Mouse (Mus musculus) embryonic facial prominence, embryonic 15.5 days (tissue): Measurements from ENCODE around the gene Gm44973. TPM values are rescaled to one million over a fixed set of nuclear protein-coding genes. Genes with fewer than 3 reads are reported as not detected.

ENCODE experiments used
- ATAC-seq: fragments of 200-750 bp; cut with Nextera tagmentation; 2 replicates; pipeline ENCODE4 v1.8.0; 2017; ENCODE audit warnings: low read depth, moderate TSS enrichment; ENCODE audit not compliant: insufficient number of reproducible peaks, low FRiP score, low TSS enrichment
- H3K27ac ChIP-seq: fragments of 300-500 bp; sonication (generic); replicated peaks from 2 replicates; pipeline ENCODE4 v1.5.1; 2015; ENCODE audit warnings: mild to moderate bottlenecking, inconsistent platforms
- H3K27me3 ChIP-seq: fragments of 300-500 bp; sonication (generic); 2 replicates; pipeline ENCODE4 v1.6.1; 2015; ENCODE audit warnings: inconsistent platforms
- H3K36me3 ChIP-seq: fragments of 300-500 bp; sonication (generic); 2 replicates; pipeline ENCODE4 v1.6.1; 2015; ENCODE audit warnings: mild to moderate bottlenecking, inconsistent platforms
- H3K4me1 ChIP-seq: fragments of 300-500 bp; sonication (generic); 2 replicates; pipeline ENCODE4 v1.6.1; 2015; ENCODE audit warnings: inconsistent platforms
- H3K4me2 ChIP-seq: fragments of 300-500 bp; sonication (generic); replicated peaks from 2 replicates; pipeline ENCODE4 v1.6.1; 2015; ENCODE audit warnings: mild to moderate bottlenecking, inconsistent platforms
- H3K4me3 ChIP-seq: fragments of 300-500 bp; sonication (generic); replicated peaks from 2 replicates; pipeline ENCODE4 v1.5.1; 2015; ENCODE audit warnings: mild to moderate bottlenecking, inconsistent platforms
- H3K9ac ChIP-seq: fragments of 300-500 bp; sonication (generic); 2 replicates; pipeline ENCODE4 v1.6.1; 2015; ENCODE audit warnings: inconsistent platforms
- H3K9me3 ChIP-seq: fragments of 300-500 bp; sonication (generic); replicated peaks from 2 replicates; pipeline ENCODE4 v1.6.1; 2016; ENCODE audit warnings: inconsistent platforms
- WGBS: fragments of 180-500 bp; shearing (Covaris S2); methylation state at CpG from one replicate; pipeline ENCODE4 v1.1.7; 2015; 5-methylcytosine and 5-hydroxymethylcytosine counted together
- polyA plus RNA-seq: library from polyadenylated mRNA; unstranded; fragments of >200 nt; fragmentation: Nextera tagmentation; extraction: Ambion mirVana; gene quantifications from 2 replicates; pipeline ENCODE4 v1.2.1, GENCODE M21; 2015

Gm44973 gene
- polyA plus RNA-seq, 1 experiment from 2014 or later, result not detected

- ATAC-seq, result no peak
- Histone ChIP-seq H3K27me3 (peaks cover 34% of the 10 kb centered on the region), H3K9me3 (no peaks in the 10 kb centered on the region), H3K4me3 (peak overlapping the region; percentile 82), H3K9ac (0 out of 2 replicates have a peak overlapping the region, but pooled peaks have one; percentile 26), H3K27ac (no peak overlapping the region), H3K36me3 (no peaks in the 10 kb centered on the region), H3K4me2 (peak overlapping the region; percentile 90), H3K4me1 (peaks cover 70% of the 10 kb centered on the region)
- 12% methylated on average over 32 of the region's 32 CpGs for WGBS
These were observed 38.3 kb downstream of the Gm44973 start for GRCm38 (mm10) chr7:5053456-5054179.

- H3K9me3 ChIP-seq, result no peaks in the 10 kb centered on the region
- H3K4me2 ChIP-seq, result peak overlapping the region; percentile 87
- H3K27ac ChIP-seq, result peak overlapping the region; percentile 58; the same call in 1 of the 2 replicates
- peak; percentile 13; the same call in 1 of the 2 replicates for ATAC-seq
- peak overlapping the region; percentile 69 for H3K4me3 ChIP-seq
- peaks cover 76% of the 10 kb centered on the region for H3K4me1 ChIP-seq
- under 1% methylated on average over 48 of the region's 55 CpGs for WGBS
- H3K9ac ChIP-seq, result peak overlapping the region; percentile 87
- no peaks in the 10 kb centered on the region for H3K36me3 ChIP-seq
- H3K27me3 ChIP-seq, result peaks cover 34% of the 10 kb centered on the region
These were observed 41.5 kb downstream of the Gm44973 start for GRCm38 (mm10) chr7:5056651-5057263.

GRCm38 (mm10) chr7:5057381-5057780 lies 42.1 kb downstream of the Gm44973 start:
- H3K4me2 ChIP-seq, result peak overlapping the region; percentile 87
- H3K9ac ChIP-seq, result peak overlapping the region; percentile 87
- 27% methylated on average over 8 of the region's 8 CpGs for WGBS
- no peak for ATAC-seq
- H3K27me3 ChIP-seq, result peaks cover 34% of the 10 kb centered on the region
- peaks cover 70% of the 10 kb centered on the region for H3K4me1 ChIP-seq
- 0 out of 2 replicates have a peak overlapping the region, but pooled peaks have one; percentile 58 for H3K27ac ChIP-seq
- no peaks in the 10 kb centered on the region for H3K9me3 ChIP-seq
- peak overlapping the region; percentile 69 for H3K4me3 ChIP-seq
- no peaks in the 10 kb centered on the region for H3K36me3 ChIP-seq

- Histone ChIP-seq H3K4me3 (peak overlapping the region; percentile 69), H3K4me2 (peak overlapping the region; percentile 87), H3K27ac (no peak overlapping the region), H3K9me3 (no peaks in the 10 kb centered on the region), H3K36me3 (no peaks in the 10 kb centered on the region), H3K9ac (no peak overlapping the region), H3K27me3 (peaks cover 32% of the 10 kb centered on the region), H3K4me1 (peaks cover 66% of the 10 kb centered on the region)
- WGBS, result 34% methylated on average over 11 of the region's 11 CpGs
- no peak for ATAC-seq
These were observed 42.5 kb downstream of the Gm44973 start for GRCm38 (mm10) chr7:5057804-5058203.

- no peaks in the 10 kb centered on the region for H3K36me3 ChIP-seq
- no peaks in the 10 kb centered on the region for H3K9me3 ChIP-seq
- WGBS, result 100% methylated on average over 1 of the region's 1 CpGs
- no peak overlapping the region for H3K27ac ChIP-seq
- no peak overlapping the region for H3K4me3 ChIP-seq
- H3K27me3 ChIP-seq, result peaks cover 24% of the 10 kb centered on the region
- ATAC-seq, result no peak
- no peak overlapping the region for H3K4me2 ChIP-seq
- H3K4me1 ChIP-seq, result peaks cover 65% of the 10 kb centered on the region
- H3K9ac ChIP-seq, result no peak overlapping the region
These were observed 43.3 kb downstream of the Gm44973 start for GRCm38 (mm10) chr7:5058631-5059030.

GRCm38 (mm10) chr7:5059421-5059820 lies 44.1 kb downstream of the Gm44973 start:
- no peak for ATAC-seq
- Histone ChIP-seq H3K9me3 (no peaks in the 10 kb centered on the region), H3K4me3 (no peak overlapping the region), H3K4me2 (no peak overlapping the region), H3K27me3 (peaks cover 16% of the 10 kb centered on the region), H3K27ac (no peak overlapping the region), H3K36me3 (no peaks in the 10 kb centered on the region), H3K9ac (no peak overlapping the region), H3K4me1 (peaks cover 64% of the 10 kb centered on the region)
- whole genome bisulfite sequencing, result 89% methylated on average over 12 of the region's 12 CpGs

GRCm38 (mm10) chr7:5060239-5060731 lies 45.0 kb downstream of the Gm44973 start:
- Histone ChIP-seq H3K9me3 (no peaks in the 10 kb centered on the region), H3K4me2 (peak overlapping the region; percentile 84), H3K27ac (peak overlapping the region; percentile 99), H3K9ac (peak overlapping the region; percentile 74), H3K36me3 (no peaks in the 10 kb centered on the region), H3K4me1 (peaks cover 62% of the 10 kb centered on the region), H3K4me3 (peak overlapping the region; percentile 77), H3K27me3 (peaks cover 8% of the 10 kb centered on the region)
- ATAC-seq, result no peak
- WGBS, result 4% methylated on average over 27 of the region's 27 CpGs

- Histone ChIP-seq H3K9me3 (no peaks in the 10 kb centered on the region), H3K4me1 (peaks cover 65% of the 10 kb centered on the region), H3K4me2 (peak overlapping the region; percentile 84), H3K36me3 (peaks cover under 1% of the 10 kb centered on the region; the same call in 1 of the 2 replicates), H3K27me3 (no peaks in the 10 kb centered on the region), H3K27ac (peak overlapping the region; percentile 99), H3K4me3 (peak overlapping the region; percentile 77), H3K9ac (peak overlapping the region; percentile 74)
- under 1% methylated on average over 60 of the region's 60 CpGs for WGBS
- peak; percentile 89 for ATAC-seq
These were observed 45.9 kb downstream of the Gm44973 start for GRCm38 (mm10) chr7:5060944-5061773.

- peaks cover 8% of the 10 kb centered on the region; the same call in 1 of the 2 replicates for H3K36me3 ChIP-seq
- peak within 1 kb of the TSS; percentile 74 for H3K9ac ChIP-seq
- H3K27me3 ChIP-seq, result no peaks in the 10 kb centered on the region
- peak; percentile 81 for ATAC-seq
- no peaks in the 10 kb centered on the region for H3K9me3 ChIP-seq
- peak within 1 kb of the TSS; percentile 77 for H3K4me3 ChIP-seq
- peak within 1 kb of the TSS; percentile 99 for H3K27ac ChIP-seq
- H3K4me1 ChIP-seq, result peaks cover 60% of the 10 kb centered on the region
- under 1% methylated on average over 64 of the region's 65 CpGs for WGBS
- H3K4me2 ChIP-seq, result peak within 1 kb of the TSS; percentile 84
These were observed 46.6 kb downstream of the Gm44973 start, which contains the start of gene U2af2 for GRCm38 (mm10) chr7:5061774-5062359. U2af2 (plus strand) TSS chr7:5062143.

- Histone ChIP-seq H3K36me3 (peaks cover 14% of the 10 kb centered on the region), H3K4me1 (peaks cover 54% of the 10 kb centered on the region), H3K4me3 (peak overlapping the region; percentile 77), H3K27me3 (no peaks in the 10 kb centered on the region), H3K9me3 (no peaks in the 10 kb centered on the region), H3K4me2 (peak overlapping the region; percentile 84), H3K27ac (peak overlapping the region; percentile 99), H3K9ac (peak overlapping the region; percentile 71)
- 0% methylated on average over 51 of the region's 51 CpGs for WGBS
- ATAC-seq, result peak; percentile 61
These were observed 47.2 kb downstream of the Gm44973 start for GRCm38 (mm10) chr7:5062360-5063001.
